Mouse (Mus musculus) CH12.LX (cell line): ENCODE measurements at regions not wholly inside any gene's neighbourhood (a gene's known extent, or its start where the extent isn't known, plus 50 kb on each side); places are given as distances from the start of the nearest gene placed in this dataset.

Experiments
- CHD1 ChIP-seq: IDR thresholded peaks from 2 replicates; pipeline ENCODE4 v1.6.1; 2012; ENCODE audit warnings: low read depth, low read length, improper control_type of control experiment, inconsistent platforms
- CHD2 ChIP-seq: IDR thresholded peaks from 2 replicates; pipeline ENCODE4 v1.6.1; 2011; ENCODE audit warnings: low read length, improper control_type of control experiment
- CTCF ChIP-seq, 2 experiments: IDR thresholded peaks in 1 of 2; conservative IDR thresholded peaks in 1 of 2; 2 replicates each; pipeline ENCODE4 v1.5.1; 2011 to 2012; ENCODE audit warnings: low read depth in 2 of 2, low read length in 2 of 2, improper control_type of control experiment in 1 of 2, inconsistent platforms in 1 of 2, mild to moderate bottlenecking in 1 of 2, moderate library complexity in 1 of 2
- E2F4 ChIP-seq: IDR thresholded peaks from 2 replicates; pipeline ENCODE4 v1.6.1; 2011; ENCODE audit warnings: low read depth, low read length, improper control_type of control experiment; ENCODE audit not compliant: insufficient replicate concordance
- JUND ChIP-seq: conservative IDR thresholded peaks from 2 replicates; pipeline ENCODE4 v1.6.1; 2011; ENCODE audit warnings: low read depth, low read length, improper control_type of control experiment
- POLR2A ChIP-seq: IDR thresholded peaks from 2 replicates; pipeline ENCODE4 v1.6.1; 2011; ENCODE audit warnings: low read depth, mild to moderate bottlenecking, improper control_type of control experiment, low read length
- RCOR1 ChIP-seq: conservative IDR thresholded peaks from 2 replicates; pipeline ENCODE4 v1.6.1; 2012; ENCODE audit warnings: low read depth, mild to moderate bottlenecking, inconsistent platforms, low read length, improper control_type of control experiment
- SMC3 ChIP-seq: IDR thresholded peaks from 2 replicates; pipeline ENCODE4 v1.6.1; 2011; ENCODE audit warnings: low read depth, low read length, improper control_type of control experiment
- UBTF ChIP-seq: IDR thresholded peaks from 2 replicates; pipeline ENCODE4 v1.6.1; 2012; ENCODE audit warnings: low read depth, mild to moderate bottlenecking, inconsistent platforms, low read length, improper control_type of control experiment, moderate library complexity

DNA sequence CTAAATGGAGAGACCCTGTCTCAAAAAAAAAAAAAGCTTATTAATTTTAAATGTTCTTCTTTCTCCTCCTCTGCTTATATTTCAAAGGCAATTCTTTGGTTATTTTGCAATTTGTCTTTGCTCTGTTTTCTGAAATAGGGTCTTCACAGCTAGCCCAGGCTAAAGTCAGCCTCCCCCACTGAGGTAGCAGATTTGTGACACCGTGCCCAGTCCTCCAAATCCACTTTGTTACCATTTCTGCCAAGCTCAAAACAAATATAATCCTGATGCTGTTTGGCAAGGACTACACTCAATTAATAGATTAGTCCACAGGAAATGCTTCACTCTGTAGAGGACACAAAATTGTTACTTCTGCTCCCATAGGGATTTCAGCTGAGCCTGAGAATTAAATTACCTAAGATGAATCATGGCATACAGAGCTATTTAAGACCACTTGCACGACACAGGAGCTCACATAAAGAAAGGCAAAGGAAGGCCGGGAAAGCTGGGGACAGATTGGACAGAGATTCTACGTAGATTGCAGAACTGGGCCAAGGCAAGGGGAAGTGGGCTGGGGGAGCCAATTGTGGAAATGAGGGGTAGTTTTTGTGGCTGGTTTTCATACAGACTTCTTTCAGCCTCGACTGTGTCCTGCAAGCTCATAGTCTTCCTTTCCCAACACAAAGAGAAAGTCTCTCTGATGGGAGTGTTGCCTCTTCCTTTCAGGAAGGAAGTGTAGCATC, 58.4 kb upstream of the Calm2 start:
- TF ChIP-seq CTCF (conservative IDR thresholded peaks at IDR 0.05 in 1 of 2, IDR thresholded peaks at IDR 0.05 in 1 of 2; ENCODE audit: low read depth in 2 of 2, low read length in 2 of 2) (no peak), CHD2 (no peak), E2F4 (no peak), POLR2A (no peak), CHD1 (no peak), RCOR1 (no peak), SMC3 (no peak), UBTF (no peak), JUND (no peak)
